Mouse (Mus musculus) neural tube, embryonic 14.5 days (tissue): ENCODE data around the gene Derl2. TPM values are rescaled to one million over a fixed set of nuclear protein-coding genes. Genes with fewer than 3 reads are reported as not detected.

Experiments
- ATAC-seq: fragments of 200-750 bp; cut with Nextera tagmentation; 2 replicates; pipeline ENCODE4 v1.8.0; 2017; ENCODE audit warnings: low read depth, mild to moderate bottlenecking, moderate TSS enrichment, moderate library complexity
- H3K27ac ChIP-seq: fragments of 300-500 bp; sonication (generic); 2 replicates; pipeline ENCODE4 v1.5.1; 2014; ENCODE audit warnings: low read depth, mild to moderate bottlenecking, control low read depth, low read length, moderate library complexity, mixed read lengths
- H3K27me3 ChIP-seq: fragments of 300-500 bp; sonication (generic); 2 replicates; pipeline ENCODE4 v1.6.1; 2014; ENCODE audit warnings: low read length; ENCODE audit not compliant: control insufficient read depth, insufficient read depth
- H3K36me3 ChIP-seq: fragments of 300-500 bp; sonication (generic); 2 replicates; pipeline ENCODE4 v1.6.1; 2014; ENCODE audit warnings: low read length, mixed read lengths; ENCODE audit not compliant: control insufficient read depth, insufficient read depth
- H3K4me1 ChIP-seq: fragments of 300-500 bp; sonication (generic); 2 replicates; pipeline ENCODE4 v1.6.1; 2014; ENCODE audit warnings: low read length; ENCODE audit not compliant: control insufficient read depth, insufficient read depth
- H3K4me2 ChIP-seq: fragments of 300-500 bp; sonication (generic); 2 replicates; pipeline ENCODE4 v1.6.1; 2014; ENCODE audit warnings: mild to moderate bottlenecking, low read depth, low read length, control low read depth
- H3K4me3 ChIP-seq: fragments of 300-500 bp; sonication (generic); 2 replicates; pipeline ENCODE4 v1.5.1; 2014; ENCODE audit warnings: low read depth, low read length, control low read depth, mixed read lengths
- H3K9ac ChIP-seq: fragments of 300-500 bp; sonication (generic); replicated peaks from 2 replicates; pipeline ENCODE4 v1.6.1; 2014; ENCODE audit warnings: low read depth, mild to moderate bottlenecking, control low read depth, low read length, mixed read lengths
- H3K9me3 ChIP-seq: fragments of 300-500 bp; sonication (generic); 2 replicates; pipeline ENCODE4 v1.6.1; 2016; ENCODE audit warnings: low read length; ENCODE audit not compliant: control insufficient read depth
- WGBS: fragments of 180-500 bp; shearing (Covaris S2); extraction: QIAGEN DNeasy Blood & Tissue Kit; methylation state at CpG from one replicate; pipeline ENCODE4 v1.1.7; 2014; 5-methylcytosine and 5-hydroxymethylcytosine counted together
- polyA plus RNA-seq: library from polyadenylated mRNA; unstranded; fragments of >200 nt; fragmentation: Nextera tagmentation; extraction: Ambion mirVana; gene quantifications from 2 replicates; pipeline ENCODE4 v1.2.1, GENCODE M21; 2014

Gene Derl2
- polyA plus RNA-seq: 28.6 and 34.1 TPM in 2 replicates

- peaks cover 26% of the 10 kb centered on the region for H3K4me1 ChIP-seq
- no peaks in the 10 kb centered on the region for H3K9me3 ChIP-seq
- peak within 1 kb of the TSS; percentile 87 for H3K9ac ChIP-seq
- H3K27ac ChIP-seq: peak within 1 kb of the TSS; percentile 88
- no peaks in the 10 kb centered on the region for H3K36me3 ChIP-seq
- under 1% methylated on average over 69 of the region's 71 CpGs for WGBS
- peak; percentile 100 for ATAC-seq
- H3K4me3 ChIP-seq: peak within 1 kb of the TSS; percentile 75
- H3K27me3 ChIP-seq: no peaks in the 10 kb centered on the region
- peak within 1 kb of the TSS; percentile 78 for H3K4me2 ChIP-seq
These were observed at the start of gene Derl2, which contains the start of gene Mis12 for GRCm38 (mm10) chr11:71019201-71020068. TSS of gene Derl2 (minus strand) at chr11:71019841. TSS of gene Mis12 (plus strand) at chr11:71019611.

- Histone ChIP-seq H3K4me2 (no peak overlapping the region), H3K27me3 (no peaks in the 10 kb centered on the region), H3K27ac (no peak overlapping the region), H3K9ac (no peak overlapping the region), H3K4me3 (no peak overlapping the region), H3K9me3 (no peaks in the 10 kb centered on the region), H3K4me1 (no peaks in the 10 kb centered on the region), H3K36me3 (no peaks in the 10 kb centered on the region)
- 0% methylated on average over 1 of the region's 1 CpGs for WGBS
- no peak for ATAC-seq
These were observed 32.9 kb upstream of the Derl2 start for GRCm38 (mm10) chr11:71052554-71052953.

GRCm38 (mm10) chr11:71039526-71040298, 20.1 kb upstream of the Derl2 start:
- Histone ChIP-seq H3K9ac (no peak overlapping the region), H3K27me3 (no peaks in the 10 kb centered on the region), H3K9me3 (no peaks in the 10 kb centered on the region), H3K4me2 (no peak overlapping the region), H3K4me3 (no peak overlapping the region), H3K4me1 (no peaks in the 10 kb centered on the region), H3K27ac (no peak overlapping the region), H3K36me3 (no peaks in the 10 kb centered on the region)
- ATAC-seq: no peak
- 90% methylated on average over 5 of the region's 5 CpGs for WGBS

- H3K4me3 ChIP-seq: peak within 1 kb of the TSS; percentile 77
- H3K4me1 ChIP-seq: peaks cover 16% of the 10 kb centered on the region
- H3K27me3 ChIP-seq: no peaks in the 10 kb centered on the region
- no peaks in the 10 kb centered on the region for H3K9me3 ChIP-seq
- no peaks in the 10 kb centered on the region for H3K36me3 ChIP-seq
- WGBS: under 1% methylated on average over 30 of the region's 31 CpGs
- peak within 1 kb of the TSS; percentile 82 for H3K4me2 ChIP-seq
- peak within 1 kb of the TSS; percentile 92 for H3K9ac ChIP-seq
- peak within 1 kb of the TSS; percentile 97 for H3K27ac ChIP-seq
- peak; percentile 96 for ATAC-seq
These were observed 13.6 kb upstream of the Derl2 start, which contains the start of gene 6330403K07Rik for GRCm38 (mm10) chr11:71033163-71033761. TSS of gene 6330403K07Rik (minus strand) at chr11:71033513.

GRCm38 (mm10) chr11:71032491-71033162, 13.0 kb upstream of the Derl2 start:
- ATAC-seq: peak; percentile 26
- H3K4me2 ChIP-seq: peak overlapping the region; percentile 82
- H3K9ac ChIP-seq: peak overlapping the region; percentile 92
- no peaks in the 10 kb centered on the region for H3K9me3 ChIP-seq
- H3K27ac ChIP-seq: peak overlapping the region; percentile 97
- WGBS: 4% methylated on average over 26 of the region's 26 CpGs
- H3K4me1 ChIP-seq: peaks cover 16% of the 10 kb centered on the region
- peak overlapping the region; percentile 77 for H3K4me3 ChIP-seq
- no peaks in the 10 kb centered on the region for H3K27me3 ChIP-seq
- no peaks in the 10 kb centered on the region for H3K36me3 ChIP-seq

GRCm38 (mm10) chr11:71032070-71032469, 12.4 kb upstream of the Derl2 start:
- peak overlapping the region; percentile 92 for H3K9ac ChIP-seq
- H3K27me3 ChIP-seq: no peaks in the 10 kb centered on the region
- peak overlapping the region; percentile 97 for H3K27ac ChIP-seq
- H3K9me3 ChIP-seq: no peaks in the 10 kb centered on the region
- peaks cover 4% of the 10 kb centered on the region; the same call in 1 of the 2 replicates for H3K36me3 ChIP-seq
- peak overlapping the region; percentile 82 for H3K4me2 ChIP-seq
- peaks cover 16% of the 10 kb centered on the region for H3K4me1 ChIP-seq
- no peak for ATAC-seq
- WGBS: 60% methylated on average over 7 of the region's 7 CpGs
- peak overlapping the region; percentile 77 for H3K4me3 ChIP-seq

- Histone ChIP-seq H3K9me3 (no peaks in the 10 kb centered on the region), H3K27ac (no peak overlapping the region), H3K9ac (no peak overlapping the region), H3K4me3 (no peak overlapping the region), H3K4me1 (peaks cover 16% of the 10 kb centered on the region), H3K27me3 (no peaks in the 10 kb centered on the region), H3K4me2 (no peak overlapping the region), H3K36me3 (peaks cover 26% of the 10 kb centered on the region)
- no peak for ATAC-seq
- 80% methylated on average over 3 of the region's 3 CpGs for WGBS
These were observed 9.9 kb upstream of the Derl2 start for GRCm38 (mm10) chr11:71029403-71030118.

- H3K36me3 ChIP-seq: peaks cover 26% of the 10 kb centered on the region
- ATAC-seq: no peak
- WGBS: 78% methylated on average over 3 of the region's 3 CpGs
- no peaks in the 10 kb centered on the region for H3K9me3 ChIP-seq
- H3K9ac ChIP-seq: no peak overlapping the region
- H3K27ac ChIP-seq: no peak overlapping the region
- no peak overlapping the region for H3K4me2 ChIP-seq
- no peak overlapping the region for H3K4me3 ChIP-seq
- H3K27me3 ChIP-seq: no peaks in the 10 kb centered on the region
- H3K4me1 ChIP-seq: peaks cover 16% of the 10 kb centered on the region
These were observed 8.6 kb upstream of the Derl2 start for GRCm38 (mm10) chr11:71028280-71028679.
